Mouse (Mus musculus) effector memory CD4-positive, alpha-beta T cell, adult 7 months (primary cell): ENCODE results near the gene Olfr183. TPM values are rescaled to one million over a fixed set of nuclear protein-coding genes. Genes with fewer than 3 reads are reported as not detected.

Experiments
- polyA plus RNA-seq: library from polyadenylated mRNA; unstranded; fragments of 100-300 nt; shearing (Covaris generic); gene quantifications from one replicate; pipeline ENCODE4 v1.2.1, GENCODE M21; 2017

Gene Olfr183
- polyA plus RNA-seq = 0.27 TPM

DNA sequence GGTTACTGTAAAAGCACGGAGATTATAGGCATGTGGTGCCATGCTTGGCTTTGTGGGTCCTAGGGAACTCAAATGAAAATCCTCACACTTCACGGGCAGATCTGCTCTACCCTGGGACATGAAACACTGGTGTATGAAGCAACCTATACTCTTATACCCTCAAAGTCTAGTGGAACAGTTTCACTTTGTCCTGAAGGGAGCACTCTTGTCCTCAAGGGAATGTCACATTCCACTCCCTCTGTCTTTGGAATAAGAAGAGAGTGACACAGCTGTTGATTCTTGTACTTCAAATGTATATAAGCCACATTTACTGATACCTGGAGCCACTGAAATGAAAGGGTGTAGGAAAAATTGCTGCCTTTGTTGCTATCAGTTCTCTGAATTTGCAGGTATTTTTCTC lies at the start of gene Olfr183:
Gene Olfr183 (plus strand): TSS at position 301 of the 400 bp plus-strand sequence.

DNA sequence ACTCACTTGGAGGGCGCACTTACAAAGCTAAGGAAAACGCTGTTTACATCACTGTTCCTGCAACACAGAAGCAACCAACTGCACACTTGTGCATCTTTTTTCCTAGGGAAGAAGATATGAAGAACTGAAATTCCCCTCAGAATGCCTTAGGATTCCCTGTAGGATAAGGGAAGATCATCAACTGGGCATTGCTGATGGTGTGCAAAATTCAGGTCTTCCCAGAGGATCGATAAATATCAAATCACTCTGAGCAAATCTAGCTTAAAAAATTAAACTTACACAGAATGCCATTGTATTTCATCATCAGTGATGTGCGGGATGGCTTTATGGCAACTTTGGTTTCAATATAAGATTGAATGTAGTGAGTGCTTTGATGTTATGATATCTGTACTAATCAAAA lies 35.0 kb downstream of the Olfr183 start, which contains the start of gene Olfr186:
Gene Olfr186 (minus strand): TSS at position 101 of the 400 bp plus-strand sequence.

DNA sequence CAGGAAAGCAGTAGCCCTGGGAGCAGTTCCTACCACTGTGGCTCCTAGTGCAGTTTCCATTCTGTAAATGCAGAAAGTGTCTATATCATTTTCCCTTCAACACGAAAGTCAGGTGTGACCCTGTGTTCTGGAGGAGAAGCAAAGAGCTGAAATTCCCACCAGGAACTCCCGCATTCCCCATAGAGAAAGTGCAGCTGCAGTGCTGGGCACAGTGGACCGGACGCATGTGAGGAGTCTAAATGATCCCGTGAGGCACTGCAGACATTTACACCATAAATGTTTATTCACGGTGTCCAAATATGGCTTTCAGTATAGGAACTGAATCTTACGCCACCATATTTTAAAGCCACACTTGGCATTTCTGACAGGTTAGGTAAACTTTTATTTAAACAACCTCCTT lies 44.6 kb downstream of the Olfr183 start, which contains the start of gene Olfr187:
Gene Olfr187 (minus strand): TSS at position 58 of the 400 bp plus-strand sequence.

Other genes with a start within 250 kb of the Olfr183 start
- gene Olfr172, start 232.2 kb upstream of the Olfr183 start, polyA plus RNA-seq = not detected
- 0.77 TPM for gene Olfr173, start 195.1 kb upstream of the Olfr183 start, polyA plus RNA-seq
- gene Olfr175-ps1, start 168.6 kb upstream of the Olfr183 start, polyA plus RNA-seq = not detected
- 0.16 TPM for gene Olfr177, start 120.6 kb upstream of the Olfr183 start, polyA plus RNA-seq
- gene Olfr178, start 103.3 kb upstream of the Olfr183 start, polyA plus RNA-seq = not detected
- gene Olfr181, start 66.6 kb upstream of the Olfr183 start, polyA plus RNA-seq = not detected
- gene Olfr180, start 66.0 kb upstream of the Olfr183 start, polyA plus RNA-seq = not detected
- gene Olfr186, start 34.9 kb downstream of the Olfr183 start, polyA plus RNA-seq = not detected
- not detected for gene Olfr187, start 44.4 kb downstream of the Olfr183 start, polyA plus RNA-seq
- gene Olfr190, start 82.6 kb downstream of the Olfr183 start, polyA plus RNA-seq = not detected
- not detected for gene Olfr191, start 94.5 kb downstream of the Olfr183 start, polyA plus RNA-seq
- gene Olfr193, start 116.5 kb downstream of the Olfr183 start, polyA plus RNA-seq = not detected
- not detected for gene Olfr194, start 125.7 kb downstream of the Olfr183 start, polyA plus RNA-seq
- gene Olfr195, start 151.7 kb downstream of the Olfr183 start, polyA plus RNA-seq = not detected
- not detected for gene Olfr196, start 175.1 kb downstream of the Olfr183 start, polyA plus RNA-seq
- not detected for gene Olfr198, start 208.2 kb downstream of the Olfr183 start, polyA plus RNA-seq
- gene Olfr199, start 224.4 kb downstream of the Olfr183 start, polyA plus RNA-seq = not detected